Mouse (Mus musculus) lung, embryonic 14.5 days (tissue): ENCODE measurements at regions not wholly inside any gene's neighbourhood (a gene's known extent, or its start where the extent isn't known, plus 50 kb on each side); places are given as distances from the start of the nearest gene placed in this dataset.

Experiments used
- ATAC-seq: fragments of 200-750 bp; cut with Nextera tagmentation; 2 replicates; pipeline ENCODE4 v1.8.0; 2017; ENCODE audit warnings: mild to moderate bottlenecking, moderate TSS enrichment, moderate library complexity; ENCODE audit not compliant: insufficient read depth
- DNase-seq: peaks from one replicate; pipeline ENCODE4 v3.0.0-alpha.2; 2015
- H3K27ac ChIP-seq: fragments of 300-500 bp; sonication (generic); 2 replicates; pipeline ENCODE4 v1.5.1; 2014; ENCODE audit warnings: low read depth, mild to moderate bottlenecking, moderate library complexity
- H3K27me3 ChIP-seq: fragments of 300-500 bp; sonication (generic); 2 replicates; pipeline ENCODE4 v1.6.1; 2014; ENCODE audit warnings: low read length, control low read depth; ENCODE audit not compliant: insufficient read depth
- H3K36me3 ChIP-seq: fragments of 300-500 bp; sonication (generic); 2 replicates; pipeline ENCODE4 v1.6.1; 2014; ENCODE audit warnings: control low read depth; ENCODE audit not compliant: insufficient read depth
- H3K4me1 ChIP-seq: fragments of 300-500 bp; sonication (generic); 2 replicates; pipeline ENCODE4 v1.6.1; 2014; ENCODE audit warnings: antibody characterized with exemption, control low read depth; ENCODE audit not compliant: insufficient read depth
- H3K4me2 ChIP-seq: fragments of 300-500 bp; sonication (generic); 2 replicates; pipeline ENCODE4 v1.6.1; 2014; ENCODE audit warnings: mild to moderate bottlenecking
- H3K4me3 ChIP-seq: fragments of 300-500 bp; sonication (generic); 2 replicates; pipeline ENCODE4 v1.5.1; 2014; ENCODE audit warnings: low read depth, low read length
- H3K9ac ChIP-seq: fragments of 300-500 bp; sonication (generic); 2 replicates; pipeline ENCODE4 v1.6.1; 2014
- H3K9me3 ChIP-seq: fragments of 300-500 bp; sonication (generic); 2 replicates; pipeline ENCODE4 v1.6.1; 2016; ENCODE audit warnings: low read depth, low read length, control low read depth
- CTCF ChIP-seq: IDR thresholded peaks from 2 replicates; pipeline ENCODE4 v1.5.1; 2016; ENCODE audit warnings: antibody characterized with exemption, low read depth
- WGBS: fragments of 180-500 bp; shearing (Covaris S2); extraction: QIAGEN DNeasy Blood & Tissue Kit; methylation state at CpG from one replicate; pipeline ENCODE4 v1.1.7; 2014; 5-methylcytosine and 5-hydroxymethylcytosine counted together

GRCm38 (mm10) chr4:90729168-90729567, 510.5 kb downstream of the Zfp352 start:
- ATAC-seq: no peak

DNA sequence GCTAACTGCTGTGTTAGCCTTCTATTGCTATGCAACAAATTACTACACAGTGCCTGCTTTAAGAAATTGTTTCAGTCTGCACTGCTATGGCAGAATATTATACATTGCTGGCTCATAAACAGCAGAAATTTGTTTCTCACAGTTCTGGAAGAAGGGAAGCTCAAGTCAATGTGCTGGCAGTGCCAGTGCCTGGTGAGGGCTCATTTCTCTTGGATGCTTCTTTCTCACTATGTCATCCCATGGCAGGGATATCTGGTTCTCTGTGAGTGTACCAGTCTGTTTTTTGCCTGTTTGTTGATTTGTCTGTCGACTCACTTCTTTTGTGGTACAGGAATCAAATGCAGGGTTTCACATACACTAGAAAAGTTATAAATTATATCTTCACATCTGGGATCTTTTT, 516.2 kb downstream of the Zfp352 start:
- no peaks in the 10 kb centered on the region for H3K9me3 ChIP-seq
- no peak for ATAC-seq
- H3K27me3 ChIP-seq: no peaks in the 10 kb centered on the region
- no peak overlapping the region for H3K4me3 ChIP-seq
- WGBS: 58% methylated on average over 1 of the region's 1 CpGs
- H3K27ac ChIP-seq: no peak overlapping the region
- H3K36me3 ChIP-seq: no peaks in the 10 kb centered on the region
- TF ChIP-seq CTCF: no peak
- no peaks in the 10 kb centered on the region for H3K4me1 ChIP-seq
- no peak overlapping the region for H3K9ac ChIP-seq
- no peak overlapping the region for H3K4me2 ChIP-seq
- no peak for DNase-seq

More at GRCm38 (mm10) chr4:90729168-90729567, 510.5 kb downstream of the Zfp352 start:
- no peak overlapping the region for H3K4me3 ChIP-seq
- TF ChIP-seq CTCF: no peak
- 88% methylated on average over 2 of the region's 2 CpGs for WGBS
- H3K4me1 ChIP-seq: no peaks in the 10 kb centered on the region
- no peak overlapping the region for H3K4me2 ChIP-seq
- H3K27ac ChIP-seq: no peak overlapping the region
- no peaks in the 10 kb centered on the region for H3K27me3 ChIP-seq
- no peaks in the 10 kb centered on the region for H3K9me3 ChIP-seq
- no peak overlapping the region for H3K9ac ChIP-seq
- DNase-seq: no peak
- no peaks in the 10 kb centered on the region for H3K36me3 ChIP-seq

- TF ChIP-seq CTCF: no peak
- H3K27ac ChIP-seq: no peak overlapping the region
- H3K4me3 ChIP-seq: no peak overlapping the region
- H3K9me3 ChIP-seq: no peaks in the 10 kb centered on the region
- H3K9ac ChIP-seq: no peak overlapping the region
- no peaks in the 10 kb centered on the region for H3K36me3 ChIP-seq
- no peak for ATAC-seq
- DNase-seq: no peak
- 68% methylated on average over 1 of the region's 1 CpGs for WGBS
- H3K4me1 ChIP-seq: no peaks in the 10 kb centered on the region
- no peak overlapping the region for H3K4me2 ChIP-seq
- H3K27me3 ChIP-seq: no peaks in the 10 kb centered on the region
These were observed 525.5 kb downstream of the Zfp352 start for GRCm38 (mm10) chr4:90744106-90744505.
